Mouse (Mus musculus) myocyte (in vitro differentiated cells): ENCODE measurements around the gene Utp4.

ENCODE experiments used
- CEBPB ChIP-seq: IDR thresholded peaks from 2 replicates; pipeline ENCODE4 v1.6.1; 2011; ENCODE audit warnings: mild to moderate bottlenecking, moderate library complexity; ENCODE audit not compliant: poor library complexity, insufficient read depth, severe bottlenecking
- MAX ChIP-seq: IDR thresholded peaks from one replicate; pipeline ENCODE4 v1.6.1; 2011; ENCODE audit warnings: low read depth, mild to moderate bottlenecking, control low read depth
- MYOD1 ChIP-seq, 3 experiments: IDR thresholded peaks; one replicate each; pipeline ENCODE4 v1.6.1; 2011; ENCODE audit warnings: control low read depth in 2 of 3, low read depth in 2 of 3, mild to moderate bottlenecking in 2 of 3, moderate library complexity in 1 of 3; ENCODE audit not compliant: insufficient read length in 2 of 3, control insufficient read depth in 1 of 3
- MYOG ChIP-seq, 3 experiments: IDR thresholded peaks; one replicate each; pipeline ENCODE4 v1.6.1; 2011; ENCODE audit warnings: control low read depth in 2 of 3, low read depth in 2 of 3, mild to moderate bottlenecking in 2 of 3; ENCODE audit not compliant: insufficient read length in 2 of 3, control insufficient read depth in 1 of 3, insufficient read depth in 1 of 3
- POLR2A ChIP-seq: IDR thresholded peaks from one replicate; pipeline ENCODE4 v1.6.1; 2011; ENCODE audit warnings: low read depth, mild to moderate bottlenecking, control low read depth, moderate library complexity; ENCODE audit not compliant: insufficient read length
- POLR2AphosphoS2 ChIP-seq: IDR thresholded peaks from one replicate; pipeline ENCODE4 v1.6.1; 2011; ENCODE audit warnings: low read depth, control low read depth; ENCODE audit not compliant: insufficient read length
- SRF ChIP-seq: IDR thresholded peaks from one replicate; pipeline ENCODE4 v1.6.1; 2011; ENCODE audit warnings: low read depth; ENCODE audit not compliant: control insufficient read depth, insufficient read length
- TCF12 ChIP-seq: IDR thresholded peaks from one replicate; pipeline ENCODE4 v1.6.1; 2011; ENCODE audit warnings: mild to moderate bottlenecking, control low read depth; ENCODE audit not compliant: poor library complexity, insufficient read depth, severe bottlenecking
- USF1 ChIP-seq: IDR thresholded peaks from one replicate; pipeline ENCODE4 v1.6.1; 2011; ENCODE audit warnings: low read depth, mild to moderate bottlenecking, control low read depth, moderate library complexity

DNA sequence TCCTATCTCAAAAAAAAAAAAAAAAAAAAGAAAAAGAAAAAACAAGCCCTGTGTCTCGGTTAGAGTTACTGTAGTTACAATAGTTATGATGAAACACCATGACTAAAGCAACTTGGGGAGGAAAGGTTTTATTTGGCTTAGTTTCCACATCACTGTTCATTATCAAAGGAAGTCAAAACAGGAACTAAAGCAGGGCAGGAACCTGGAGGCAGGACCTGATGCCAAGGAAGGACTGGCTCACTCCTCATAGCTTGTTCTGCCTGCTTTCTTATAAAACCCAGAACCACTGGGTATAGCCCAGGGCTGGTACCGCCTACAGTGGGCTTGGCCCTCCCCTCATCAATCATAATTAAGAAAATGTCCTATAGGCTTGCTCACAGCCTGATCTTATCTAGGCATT lies 66.2 kb downstream of the Utp4 start:
- no peak for TF ChIP-seq POLR2A
- no peak for TF ChIP-seq MYOD1 (IDR thresholded peaks at IDR 0.05; ENCODE audit: control insufficient read depth in 1 of 3, insufficient read length in 2 of 3, low read depth in 2 of 3)
- TF ChIP-seq MAX, result no peak
- TF ChIP-seq TCF12, result no peak
- TF ChIP-seq SRF, result no peak
- no peak for TF ChIP-seq MYOG (IDR thresholded peaks at IDR 0.05; ENCODE audit: control insufficient read depth in 1 of 3, insufficient read depth in 1 of 3, insufficient read length in 2 of 3, low read depth in 2 of 3)
- TF ChIP-seq USF1, result no peak
- no peak for TF ChIP-seq POLR2AphosphoS2
- no peak for TF ChIP-seq CEBPB
